In the genomic region with DNA sequence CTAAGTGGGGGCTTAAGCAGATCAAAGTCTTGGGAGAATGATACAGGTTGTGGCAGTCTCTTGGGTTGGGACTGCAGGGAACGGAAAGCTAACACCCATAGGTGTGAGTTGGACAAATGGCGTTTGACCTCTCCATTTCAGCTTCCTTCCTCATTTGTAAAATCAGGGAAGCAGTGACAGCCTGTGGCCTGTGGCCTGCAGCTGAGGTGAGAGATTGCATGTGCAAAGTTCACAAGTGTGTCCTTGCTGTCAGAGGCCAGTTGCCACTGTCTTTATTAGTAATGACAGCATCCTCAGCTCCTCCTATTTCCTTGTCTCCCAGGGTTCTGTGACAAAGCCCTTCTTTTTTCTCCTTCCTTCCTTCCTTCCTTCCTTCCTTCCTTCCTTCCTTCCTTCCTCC, we compare ENCODE assay signal across 17 mouse cellular contexts. TPM values are rescaled to one million over a fixed set of nuclear protein-coding genes. Genes with fewer than 3 reads are reported as not detected.
A peak's percentile ranks its signal among the peaks of the same experiment; 100 is the strongest.
DNase-seq lines count a peak whose midpoint lies in the region; ATAC-seq lines count a peak whose summit lies in the region.
"Had no signal": no experiment of that assay in that cellular context is flagged by ENCODE, and none has a peak within 500 bp of the region (broad histone marks: within the 10 kb centered on the region; RNA-seq: fewer than 3 reads in every experiment).

No protein-coding gene starts in this region.

- WGBS in hindbrain, embryonic 10.5 days: 62% methylated on average over 2 of the region's 2 CpGs
- 75% methylated on average over 2 of the region's 2 CpGs for WGBS in hindbrain, embryonic 11.5 days
- WGBS in neural tube, embryonic 13.5 days: 72% methylated on average over 2 of the region's 2 CpGs
- 39% methylated on average over 2 of the region's 2 CpGs for WGBS in limb, embryonic 13.5 days

- no peak overlapping the region for H3K4me2 ChIP-seq in hindbrain, embryonic 11.5 days (replicated peaks; ENCODE audit: low read depth, low read length)
- H3K4me2 ChIP-seq in neural tube, embryonic 13.5 days: peak overlapping the region; percentile 79
- H3K4me2 ChIP-seq in limb, embryonic 13.5 days (replicated peaks): peak overlapping the region; percentile 92
- H3K4me2 ChIP-seq: kidney, embryonic 15.5 days; liver, embryonic 13.5 days had no signal

- H3K4me3 ChIP-seq in hindbrain, embryonic 10.5 days: no peak overlapping the region
- H3K4me3 ChIP-seq in hindbrain, embryonic 11.5 days (ENCODE audit: low read depth, low read length): no peak overlapping the region
- H3K4me3 ChIP-seq in neural tube, embryonic 13.5 days: no peak overlapping the region
- H3K4me3 ChIP-seq in limb, embryonic 13.5 days: no peak overlapping the region
- H3K4me3 ChIP-seq: erythroblast, embryonic 14.5 days; kidney, embryonic 15.5 days; liver, embryonic 13.5 days; neural tube, embryonic 12.5 days had no signal

- DNase-seq in hindbrain, embryonic 10.5 days (ENCODE audit: low spot score): no peak
- no peak for DNase-seq in hindbrain, embryonic 11.5 days (ENCODE audit: low spot score)
- DNase-seq in neural tube, embryonic 10.5 days (ENCODE audit: extremely low spot score, low spot score): no peak
- DNase-seq in left cerebral cortex, postnatal 36 days (ENCODE audit: low spot score in 2 of 2): no peak
- no peak for DNase-seq in kidney, postnatal 4 days
- DNase-seq in gastrocnemius, postnatal 10 days: no peak
- DNase-seq: gastrocnemius, postnatal 14 days; liver, embryonic 13.5 days; right cerebral cortex, adult 18-20 months; thymus, postnatal 4 days had no signal

- H3K9ac ChIP-seq in hindbrain, embryonic 11.5 days (ENCODE audit: low read depth, low read length): no peak overlapping the region
- no peak overlapping the region for H3K9ac ChIP-seq in neural tube, embryonic 13.5 days
- no peak overlapping the region for H3K9ac ChIP-seq in limb, embryonic 13.5 days
- H3K9ac ChIP-seq: kidney, embryonic 15.5 days; liver, embryonic 13.5 days; neural tube, embryonic 12.5 days had no signal

- 0 out of 2 replicates have a peak overlapping the region, but pooled peaks have one; percentile 23 for H3K27ac ChIP-seq in hindbrain, embryonic 10.5 days
- H3K27ac ChIP-seq in hindbrain, embryonic 11.5 days (ENCODE audit: low read depth, low read length): no peak overlapping the region
- H3K27ac ChIP-seq in neural tube, embryonic 13.5 days (replicated peaks): no peak overlapping the region
- no peak overlapping the region for H3K27ac ChIP-seq in limb, embryonic 13.5 days
- H3K27ac ChIP-seq: kidney, embryonic 15.5 days; liver, embryonic 13.5 days; macrophage; neural tube, embryonic 12.5 days had no signal

- peaks cover 31% of the 10 kb centered on the region for H3K36me3 ChIP-seq in hindbrain, embryonic 10.5 days
- H3K36me3 ChIP-seq in hindbrain, embryonic 11.5 days (ENCODE audit: control insufficient read depth, insufficient read depth, low read length): no peaks in the 10 kb centered on the region
- no peaks in the 10 kb centered on the region for H3K36me3 ChIP-seq in neural tube, embryonic 13.5 days
- peaks cover 28% of the 10 kb centered on the region for H3K36me3 ChIP-seq in limb, embryonic 13.5 days
- H3K36me3 ChIP-seq: liver, embryonic 13.5 days; neural tube, embryonic 12.5 days had no signal

- H3K27me3 ChIP-seq in hindbrain, embryonic 10.5 days (ENCODE audit: insufficient read depth, poor library complexity, severe bottlenecking): no peaks in the 10 kb centered on the region
- H3K27me3 ChIP-seq in hindbrain, embryonic 11.5 days (ENCODE audit: control insufficient read depth, insufficient read depth, low read length): no peaks in the 10 kb centered on the region
- H3K27me3 ChIP-seq in neural tube, embryonic 13.5 days: no peaks in the 10 kb centered on the region
- H3K27me3 ChIP-seq in limb, embryonic 13.5 days: no peaks in the 10 kb centered on the region
- H3K27me3 ChIP-seq: kidney, embryonic 15.5 days; neural tube, embryonic 12.5 days had no signal

- intact Hi-C loops in left cerebral cortex, postnatal 36 days (cut with DNase I): no loop called here

- H3K4me1 ChIP-seq in hindbrain, embryonic 10.5 days (replicated peaks): peaks cover 63% of the 10 kb centered on the region
- peaks cover 3% of the 10 kb centered on the region for H3K4me1 ChIP-seq in hindbrain, embryonic 11.5 days (replicated peaks; ENCODE audit: control insufficient read depth, insufficient read depth, low read length)
- H3K4me1 ChIP-seq in neural tube, embryonic 13.5 days (replicated peaks): peaks cover 59% of the 10 kb centered on the region
- H3K4me1 ChIP-seq in limb, embryonic 13.5 days: peaks cover 67% of the 10 kb centered on the region
- H3K4me1 ChIP-seq: liver, embryonic 13.5 days had no signal

- no peak for ATAC-seq in hindbrain, embryonic 11.5 days (ENCODE audit: low FRiP score)
- ATAC-seq in neural tube, embryonic 13.5 days (ENCODE audit: low read depth): no peak
- ATAC-seq in limb, embryonic 13.5 days (ENCODE audit: low FRiP score, low read depth): no peak
- ATAC-seq: CD4-positive, CD25-positive, alpha-beta regulatory T cell, adult 4 months had no signal

- H3K9me3 ChIP-seq in hindbrain, embryonic 10.5 days: no peaks in the 10 kb centered on the region
- no peaks in the 10 kb centered on the region for H3K9me3 ChIP-seq in hindbrain, embryonic 11.5 days (ENCODE audit: control insufficient read depth, low read length)
- no peaks in the 10 kb centered on the region for H3K9me3 ChIP-seq in neural tube, embryonic 13.5 days
- no peaks in the 10 kb centered on the region for H3K9me3 ChIP-seq in limb, embryonic 13.5 days
- H3K9me3 ChIP-seq: kidney, embryonic 15.5 days; liver, embryonic 13.5 days; neural tube, embryonic 12.5 days had no signal

RNA-seq across cellular contexts. Expression of a gene that starts 5.5 kb away (rescaled TPM):
- 63.4 and 63.8 TPM in 2 replicates for polyA plus RNA-seq in hindbrain, embryonic 10.5 days (2016; fragmentation: Nextera tagmentation; extraction: Ambion mirVana)
- 51.1 and 52.7 TPM in 2 replicates for polyA plus RNA-seq in hindbrain, embryonic 11.5 days (2014; fragmentation: Nextera tagmentation; extraction: Ambion mirVana)
- 70.9 and 78.5 TPM in 2 replicates for polyA plus RNA-seq in neural tube, embryonic 13.5 days (2015; fragmentation: Nextera tagmentation; extraction: Ambion mirVana)
- 143 and 158 TPM in 2 replicates for polyA plus RNA-seq in limb, embryonic 13.5 days (2015; fragmentation: Nextera tagmentation; extraction: Ambion mirVana)
- 100 to 1,000 TPM; 153 to 173 TPM for total RNA-seq in left cerebral cortex, postnatal 36 days (2021)
- 10 to 100 TPM; 79.6 to 82.6 TPM for total RNA-seq in gastrocnemius, postnatal 10 days (2021)

RNA-seq across cellular contexts. Expression of a gene that starts 53.0 kb away (rescaled TPM):
- 2.0 and 3.2 TPM in 2 replicates for polyA plus RNA-seq in hindbrain, embryonic 10.5 days (2016; fragmentation: Nextera tagmentation; extraction: Ambion mirVana)
- polyA plus RNA-seq in hindbrain, embryonic 11.5 days (2014; fragmentation: Nextera tagmentation; extraction: Ambion mirVana): 5.0 TPM in 2 replicates
- polyA plus RNA-seq in neural tube, embryonic 13.5 days (2015; fragmentation: Nextera tagmentation; extraction: Ambion mirVana): 9.2 and 9.4 TPM in 2 replicates
- 0.92 and 1.1 TPM in 2 replicates for polyA plus RNA-seq in limb, embryonic 13.5 days (2015; fragmentation: Nextera tagmentation; extraction: Ambion mirVana)
- total RNA-seq in left cerebral cortex, postnatal 36 days (2021): 10 to 100 TPM; 33.3 to 33.4 TPM
- 10 to 100 TPM; 75.4 to 83.6 TPM for total RNA-seq in gastrocnemius, postnatal 10 days (2021)
- polyA plus RNA-seq: CD4-positive, CD25-positive, alpha-beta regulatory T cell, adult 4 months; erythroblast, embryonic 14.5 days had no signal
